Mouse (Mus musculus) limb, embryonic 10.5 days (tissue): ENCODE results near the gene Adamtsl5. TPM values are rescaled to one million over a fixed set of nuclear protein-coding genes. Genes with fewer than 3 reads are reported as not detected.

ENCODE experiments used
- DNase-seq: peaks from one replicate; pipeline ENCODE4 v3.0.0-alpha.2; 2017; ENCODE audit warnings: low spot score
- H3K27ac ChIP-seq: fragments of 300-500 bp; sonication (generic); 2 replicates; pipeline ENCODE4 v1.5.1; 2016; ENCODE audit warnings: mild to moderate bottlenecking
- H3K27me3 ChIP-seq: fragments of 300-500 bp; sonication (generic); 2 replicates; pipeline ENCODE4 v1.6.1; 2016; ENCODE audit warnings: low read depth, mild to moderate bottlenecking; ENCODE audit not compliant: poor library complexity, severe bottlenecking
- H3K36me3 ChIP-seq: fragments of 300-500 bp; sonication (generic); 2 replicates; pipeline ENCODE4 v1.6.1; 2016; ENCODE audit warnings: mild to moderate bottlenecking, moderate library complexity
- H3K4me1 ChIP-seq: fragments of 300-500 bp; sonication (generic); 2 replicates; pipeline ENCODE4 v1.6.1; 2016
- H3K4me3 ChIP-seq: fragments of 300-500 bp; sonication (generic); 2 replicates; pipeline ENCODE4 v1.5.1; 2016; ENCODE audit warnings: mild to moderate bottlenecking, moderate library complexity
- H3K9me3 ChIP-seq: fragments of 300-500 bp; sonication (generic); replicated peaks from 2 replicates; pipeline ENCODE4 v1.6.1; 2016; ENCODE audit warnings: mild to moderate bottlenecking
- WGBS: fragments of 180-500 bp; shearing (Covaris S2); methylation state at CpG from one replicate; pipeline ENCODE4 v1.1.7; 2016; 5-methylcytosine and 5-hydroxymethylcytosine counted together
- polyA plus RNA-seq: library from polyadenylated mRNA; unstranded; fragments of >200 nt; fragmentation: Nextera tagmentation; extraction: Ambion mirVana; gene quantifications from 2 replicates; pipeline ENCODE4 v1.2.1, GENCODE M21; 2016

The Adamtsl5 gene
- polyA plus RNA-seq, 1 experiment from 2014 or later: 0.39 TPM

DNA sequence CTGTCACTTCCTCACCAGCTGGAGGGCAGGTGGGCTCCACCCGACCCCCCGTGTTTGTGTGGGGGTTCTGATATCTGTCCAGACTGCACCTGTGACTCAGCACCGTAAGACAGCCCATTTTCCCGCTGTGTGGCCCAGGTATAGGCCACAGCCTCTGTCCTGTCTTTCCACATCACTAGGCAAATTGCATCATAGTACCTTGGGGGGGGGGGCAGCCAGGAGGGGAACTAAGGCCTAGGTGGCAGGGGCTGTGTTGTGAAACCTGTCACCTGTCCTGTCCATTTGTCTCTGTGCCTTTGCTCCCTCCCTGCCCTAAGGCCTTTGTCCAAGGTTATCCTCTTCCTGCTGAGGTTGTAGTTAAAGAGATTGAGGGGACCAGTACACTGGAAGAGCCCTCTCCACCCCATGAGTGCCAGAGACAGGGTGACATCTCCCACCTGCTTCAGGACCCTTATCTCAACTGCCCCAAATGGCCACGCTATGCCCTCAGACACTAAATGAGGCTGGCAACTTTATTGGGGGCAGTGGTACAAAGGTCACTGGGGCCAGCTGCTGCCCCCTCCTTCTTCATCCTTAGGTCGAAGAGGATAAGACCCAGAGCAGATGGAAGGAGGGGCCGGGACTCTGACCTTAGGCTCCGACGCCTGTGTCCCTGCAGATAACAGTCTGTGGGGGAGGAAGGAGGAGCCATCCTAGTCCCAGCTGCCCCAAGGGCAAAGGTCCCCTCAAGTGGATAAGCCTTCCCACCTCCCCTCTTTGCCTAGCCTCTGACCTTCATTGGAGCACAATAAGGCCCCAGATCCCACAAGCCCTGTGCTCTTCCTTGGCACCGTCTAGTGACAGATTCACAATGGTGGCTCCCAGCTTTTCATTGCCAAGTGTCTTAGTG is 16.3 kb downstream of the Adamtsl5 start:
- 52% methylated on average over 10 of the region's 10 CpGs for WGBS
- DNase-seq: no peak
- Histone ChIP-seq H3K27ac (no peak overlapping the region), H3K4me3 (0 out of 2 replicates have a peak overlapping the region, but pooled peaks have one; percentile 7), H3K9me3 (no peaks in the 10 kb centered on the region), H3K4me1 (peaks cover 30% of the 10 kb centered on the region), H3K36me3 (peaks cover 4% of the 10 kb centered on the region; the same call in 1 of the 2 replicates), H3K27me3 (peaks cover 82% of the 10 kb centered on the region)

DNA sequence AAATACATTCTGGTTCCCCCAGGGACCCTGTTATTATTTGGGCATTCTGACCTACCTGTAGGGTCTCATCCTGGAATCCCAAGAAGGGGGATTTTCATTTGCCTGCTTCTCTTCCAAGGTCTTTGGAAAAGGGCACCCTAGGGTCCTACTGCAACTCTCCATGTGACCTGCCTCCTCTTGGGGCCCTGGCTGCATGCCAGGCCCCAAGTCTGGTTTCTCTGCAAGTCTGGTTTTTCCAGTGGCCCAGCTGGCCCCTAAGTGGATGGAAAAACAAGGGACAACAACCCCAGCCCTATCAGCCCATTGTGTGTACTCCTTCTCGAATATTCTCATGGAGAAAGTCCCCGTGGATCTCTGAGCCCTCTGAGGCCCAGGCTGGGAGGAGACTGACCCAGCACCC is 17.3 kb downstream of the Adamtsl5 start:
- peaks cover 4% of the 10 kb centered on the region; the same call in 1 of the 2 replicates for H3K36me3 ChIP-seq
- H3K27me3 ChIP-seq: peaks cover 80% of the 10 kb centered on the region
- WGBS: 80% methylated on average over 2 of the region's 2 CpGs
- H3K27ac ChIP-seq: no peak overlapping the region
- peak overlapping the region; percentile 61 for H3K4me3 ChIP-seq
- H3K4me1 ChIP-seq: peaks cover 24% of the 10 kb centered on the region
- no peaks in the 10 kb centered on the region for H3K9me3 ChIP-seq
- DNase-seq: no peak

DNA sequence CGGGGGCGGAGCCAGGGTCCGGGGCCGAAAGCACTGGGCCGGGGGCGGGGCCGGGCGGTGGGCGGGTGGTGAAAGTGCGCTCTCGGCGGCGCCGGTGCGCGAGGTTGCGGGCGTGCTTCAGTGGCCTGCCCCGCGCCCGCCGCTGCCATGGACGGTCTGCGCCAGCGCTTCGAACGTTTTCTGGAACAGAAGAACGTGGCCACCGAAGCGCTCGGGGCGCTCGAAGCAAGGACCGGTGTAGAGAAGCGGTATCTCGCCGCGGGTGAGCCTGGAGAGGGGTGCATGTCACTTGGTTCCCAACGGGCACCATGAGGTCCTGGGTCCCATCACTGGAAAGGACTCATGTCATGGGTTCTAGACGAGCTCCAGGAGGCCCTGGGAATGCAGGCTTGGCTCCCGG is 18.1 kb downstream of the Adamtsl5 start:
- H3K27me3 ChIP-seq: peaks cover 80% of the 10 kb centered on the region
- H3K9me3 ChIP-seq: no peaks in the 10 kb centered on the region
- peak overlapping the region; percentile 70 for H3K27ac ChIP-seq
- H3K4me1 ChIP-seq: peaks cover 25% of the 10 kb centered on the region
- no peak for DNase-seq
- peak overlapping the region; percentile 61 for H3K4me3 ChIP-seq
- H3K36me3 ChIP-seq: no peaks in the 10 kb centered on the region
- 2% methylated on average over 41 of the region's 41 CpGs for WGBS

DNA sequence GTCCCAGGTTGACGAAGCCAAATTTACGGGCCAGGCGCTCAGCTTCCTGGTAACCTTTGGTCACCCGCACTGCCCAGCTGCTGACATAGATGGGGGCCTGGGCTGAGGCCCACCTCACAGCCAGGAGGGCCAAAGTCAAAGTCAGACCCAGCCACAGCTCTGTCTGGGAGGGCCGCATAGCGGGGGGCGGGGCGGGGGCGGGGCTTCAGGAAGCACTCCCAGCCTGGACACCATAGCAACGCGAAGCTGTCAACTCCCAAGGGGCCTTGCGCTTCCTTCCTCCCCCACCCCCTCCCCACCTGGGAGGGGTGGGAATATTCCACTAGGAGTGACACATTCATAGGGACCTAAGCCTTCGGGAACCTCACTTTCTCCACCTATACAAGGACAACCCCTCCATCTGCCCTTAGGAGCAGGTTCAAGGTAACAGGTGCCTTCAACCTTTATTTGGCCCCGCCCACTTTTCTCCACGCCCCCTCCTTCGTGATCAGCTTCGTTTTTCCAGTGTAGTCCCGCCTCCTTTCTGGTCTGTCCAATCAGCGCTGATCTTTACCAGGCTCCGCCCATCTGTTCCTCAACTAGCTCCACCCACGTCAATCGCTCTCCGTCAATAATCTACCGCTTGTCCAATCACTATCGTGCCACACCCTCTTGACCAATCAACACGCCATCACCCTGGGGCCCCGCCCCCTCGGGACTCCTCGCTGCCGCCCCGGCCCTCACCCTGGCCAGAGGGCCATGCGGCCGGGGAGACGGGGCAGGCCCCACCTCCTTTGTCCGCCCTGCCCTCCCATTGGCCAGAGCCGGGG is 18.7 kb downstream of the Adamtsl5 start, which contains the start of the genes Pcsk4 and Reep6:
TSS of gene Pcsk4 (minus strand) at position 226 of the 809 bp plus-strand sequence.
TSS of gene Reep6 (plus strand) at position 681 of the 809 bp plus-strand sequence.
- Histone ChIP-seq H3K27ac (peak within 1 kb of the TSS; percentile 70), H3K4me3 (peak within 1 kb of the TSS; percentile 61), H3K9me3 (no peaks in the 10 kb centered on the region), H3K27me3 (peaks cover 80% of the 10 kb centered on the region), H3K36me3 (no peaks in the 10 kb centered on the region), H3K4me1 (peaks cover 31% of the 10 kb centered on the region)
- WGBS: 4% methylated on average over 36 of the region's 36 CpGs
- peak; percentile 95 for DNase-seq

DNA sequence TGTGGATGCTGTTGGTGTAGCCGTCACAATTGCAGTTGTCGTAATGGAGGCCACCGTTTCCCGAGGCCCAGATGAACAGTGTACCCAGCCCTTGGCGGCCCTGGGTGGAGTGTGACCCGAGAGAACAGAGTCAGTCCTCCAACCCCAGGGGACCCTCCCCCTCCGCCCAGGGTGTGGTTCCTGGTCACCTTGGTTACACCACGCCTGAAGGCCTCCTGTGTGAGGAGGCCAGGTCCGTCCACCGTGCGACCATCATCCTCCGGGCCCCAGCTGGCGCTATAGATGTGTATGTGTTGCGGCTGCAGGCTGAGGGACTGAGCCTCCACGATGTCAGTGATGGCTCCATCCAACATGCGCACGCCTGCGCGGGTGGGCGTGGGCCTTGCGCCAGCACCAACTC is 23.2 kb downstream of the Adamtsl5 start:
- 81% methylated on average over 21 of the region's 21 CpGs for WGBS
- Histone ChIP-seq H3K36me3 (no peaks in the 10 kb centered on the region), H3K27me3 (peaks cover 62% of the 10 kb centered on the region), H3K27ac (peak overlapping the region; percentile 7; the same call in 1 of the 2 replicates), H3K4me3 (peak overlapping the region; percentile 12; the same call in 1 of the 2 replicates), H3K9me3 (no peaks in the 10 kb centered on the region), H3K4me1 (peaks cover 56% of the 10 kb centered on the region)
- no peak for DNase-seq

DNA sequence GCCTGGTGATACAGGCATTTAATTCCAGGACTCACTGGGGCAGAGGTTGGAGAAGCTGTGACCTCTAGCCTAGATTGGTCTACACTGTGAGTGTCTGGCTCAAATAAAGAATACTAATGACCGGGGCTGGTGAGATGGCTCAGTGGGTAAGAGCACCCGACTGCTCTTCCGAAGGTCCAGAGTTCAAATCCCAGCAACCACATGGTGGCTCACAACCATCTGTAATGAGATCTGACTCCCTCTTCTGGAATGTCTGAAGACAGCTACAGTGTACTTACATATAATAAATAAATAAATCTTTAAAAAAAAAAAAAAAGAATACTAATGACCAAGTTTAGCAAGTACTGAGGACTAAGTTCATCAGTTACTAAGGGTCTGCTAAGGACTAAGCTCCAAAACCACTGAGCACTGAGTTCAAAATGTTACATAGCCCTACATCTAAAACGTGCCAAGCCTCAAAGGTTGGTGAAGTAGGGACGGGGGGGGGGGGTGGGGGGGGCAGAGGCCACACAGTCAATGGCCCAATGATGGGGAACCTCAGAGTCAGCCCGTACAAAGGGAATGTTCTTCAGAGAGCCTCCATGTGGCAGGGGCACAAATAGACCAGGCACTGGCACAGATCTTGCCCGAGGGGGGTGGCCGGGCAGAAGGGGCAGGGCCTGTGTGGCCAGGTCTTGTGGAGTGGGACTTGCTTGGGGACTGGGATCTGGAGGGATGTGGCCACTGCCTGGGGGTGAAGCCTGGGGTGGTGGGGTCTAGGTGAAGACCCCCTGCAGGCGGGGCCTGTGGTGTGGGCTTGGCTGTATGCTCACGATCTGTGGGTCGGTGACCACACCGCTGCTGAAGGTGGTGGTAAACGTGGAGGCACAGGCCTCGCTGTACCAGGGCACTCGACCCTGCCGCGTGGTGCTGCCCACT is 23.8 kb downstream of the Adamtsl5 start:
- H3K4me3 ChIP-seq: peak overlapping the region; percentile 69
- WGBS: 80% methylated on average over 17 of the region's 17 CpGs
- H3K27ac ChIP-seq: peak overlapping the region; percentile 7; the same call in 1 of the 2 replicates
- H3K27me3 ChIP-seq: peaks cover 58% of the 10 kb centered on the region
- H3K9me3 ChIP-seq: no peaks in the 10 kb centered on the region
- peaks cover under 1% of the 10 kb centered on the region; the same call in 1 of the 2 replicates for H3K36me3 ChIP-seq
- H3K4me1 ChIP-seq: peaks cover 56% of the 10 kb centered on the region
- no peak for DNase-seq

DNA sequence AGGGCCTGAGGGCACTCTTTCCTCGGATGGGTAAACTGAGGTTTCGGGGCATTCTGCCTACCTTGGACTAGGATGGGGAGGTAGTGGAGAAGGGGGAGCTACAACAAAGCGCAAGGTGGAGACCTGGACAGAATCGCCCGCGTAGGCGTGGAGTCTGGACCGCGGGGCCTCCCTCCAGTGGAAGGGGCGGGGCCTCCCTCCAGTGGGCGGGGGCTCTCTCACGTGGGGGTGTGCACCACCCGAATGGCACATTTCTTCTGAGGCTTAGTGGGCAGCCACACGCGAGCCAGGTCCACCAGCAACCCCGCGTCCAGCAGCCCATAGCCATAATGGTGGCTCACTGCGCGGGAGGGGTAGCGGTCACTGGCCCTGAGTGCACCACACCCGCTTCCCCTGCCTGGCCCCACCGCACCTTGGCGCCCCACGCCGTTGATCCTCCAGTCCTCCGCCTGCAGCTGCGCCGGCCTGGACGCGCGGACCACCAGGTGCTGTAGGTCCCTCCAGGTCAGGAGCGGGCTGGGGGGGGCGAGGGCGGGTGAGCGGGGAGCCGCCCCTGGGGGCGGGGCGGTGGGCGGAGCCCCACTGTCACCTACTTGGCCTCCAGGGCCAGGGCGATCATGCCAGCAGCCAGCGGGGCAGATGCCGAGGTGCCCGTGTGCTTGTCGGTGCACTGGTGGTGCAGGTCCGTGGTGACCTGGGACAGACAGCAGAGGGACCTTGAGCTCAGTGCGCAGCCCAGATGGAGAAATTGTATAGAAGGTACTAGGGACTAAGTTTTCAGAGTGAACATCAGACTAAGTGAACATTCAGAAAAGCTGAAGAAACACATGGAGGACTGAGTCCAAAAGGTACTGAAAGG is 24.7 kb downstream of the Adamtsl5 start:
- H3K36me3 ChIP-seq: peaks cover 9% of the 10 kb centered on the region

DNA sequence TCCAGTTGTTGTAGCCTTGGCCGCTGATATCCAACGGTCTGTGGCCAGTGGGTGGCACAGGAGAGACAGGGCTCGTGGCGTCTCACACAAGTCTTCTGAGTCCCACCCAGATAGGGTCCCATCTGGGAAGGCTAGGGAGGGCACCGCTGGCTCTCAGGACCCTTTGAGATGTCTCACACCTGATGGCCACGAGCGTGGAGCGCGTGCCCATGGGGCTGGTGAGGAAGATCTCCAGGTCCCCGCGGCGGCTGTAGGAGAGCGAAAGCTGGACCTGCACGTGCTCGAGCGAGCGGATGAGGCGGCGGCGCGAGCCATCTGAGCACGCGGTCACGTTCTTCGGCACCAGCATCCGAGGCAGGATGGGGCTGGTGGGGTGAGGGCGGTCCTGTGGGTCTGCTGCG is 25.4 kb downstream of the Adamtsl5 start:
- H3K27me3 ChIP-seq: peaks cover 55% of the 10 kb centered on the region
- peak; percentile 66 for DNase-seq
- peaks cover 53% of the 10 kb centered on the region for H3K4me1 ChIP-seq
- H3K4me3 ChIP-seq: peak overlapping the region; percentile 69
- H3K36me3 ChIP-seq: peaks cover 16% of the 10 kb centered on the region
- H3K27ac ChIP-seq: peak overlapping the region; percentile 84
- no peaks in the 10 kb centered on the region for H3K9me3 ChIP-seq
- WGBS: 8% methylated on average over 28 of the region's 28 CpGs

More for the DNA sequence above, 24.7 kb downstream of the Adamtsl5 start:
- Histone ChIP-seq H3K4me3 (peak overlapping the region; percentile 69), H3K4me1 (peaks cover 55% of the 10 kb centered on the region), H3K9me3 (no peaks in the 10 kb centered on the region), H3K27me3 (peaks cover 55% of the 10 kb centered on the region), H3K27ac (peak overlapping the region; percentile 84)
- DNase-seq: peak; percentile 80
- WGBS: 1% methylated on average over 46 of the region's 46 CpGs

DNA sequence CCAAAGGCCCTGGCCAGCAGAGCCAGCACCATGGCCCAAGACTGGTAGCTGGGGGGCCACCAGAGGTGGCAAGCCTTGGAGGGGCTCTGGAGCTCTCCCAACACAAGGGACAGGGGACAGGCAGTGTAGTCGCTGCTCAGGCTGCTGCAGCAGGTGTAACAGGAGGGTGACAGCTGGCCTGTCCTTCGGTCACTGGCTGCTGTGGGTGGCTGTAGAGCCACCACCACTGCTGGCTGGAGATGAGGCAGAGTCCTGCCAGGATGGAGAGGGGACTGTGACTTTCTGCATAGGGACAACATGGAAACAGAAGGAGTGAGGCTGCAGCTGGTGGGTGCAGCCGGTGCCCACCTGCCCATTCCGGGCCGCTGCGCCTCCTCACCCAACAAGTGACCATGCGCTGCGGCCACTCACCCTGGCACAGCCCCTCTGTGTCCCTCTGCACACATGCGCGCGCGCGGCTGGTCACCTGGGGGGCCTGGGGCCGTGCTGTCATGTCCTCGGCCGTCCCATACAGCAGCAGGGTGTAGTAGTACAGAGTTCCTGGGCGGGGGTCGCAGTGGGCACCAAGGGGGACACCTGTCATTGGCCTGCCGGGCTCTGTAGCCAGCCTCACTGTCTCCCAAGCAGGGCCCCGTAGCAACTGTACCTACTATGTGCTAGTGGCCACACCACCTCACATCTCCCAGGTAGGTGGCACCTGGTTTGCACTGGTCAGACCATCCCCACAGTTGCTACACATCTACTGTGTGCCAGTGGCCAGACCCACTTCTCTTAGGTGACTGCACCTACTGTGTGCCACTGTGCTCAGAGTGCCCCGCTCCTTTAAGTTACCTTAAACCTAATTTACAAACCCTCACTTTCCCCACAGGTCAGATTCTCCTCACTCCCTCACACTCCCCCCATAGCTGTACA is 26.3 kb downstream of the Adamtsl5 start:
- Histone ChIP-seq H3K4me3 (peak overlapping the region; percentile 69), H3K27me3 (peaks cover 58% of the 10 kb centered on the region), H3K27ac (peak overlapping the region; percentile 84), H3K36me3 (peaks cover 22% of the 10 kb centered on the region), H3K4me1 (peaks cover 55% of the 10 kb centered on the region), H3K9me3 (no peaks in the 10 kb centered on the region)
- 90% methylated on average over 21 of the region's 21 CpGs for WGBS
- no peak for DNase-seq

DNA sequence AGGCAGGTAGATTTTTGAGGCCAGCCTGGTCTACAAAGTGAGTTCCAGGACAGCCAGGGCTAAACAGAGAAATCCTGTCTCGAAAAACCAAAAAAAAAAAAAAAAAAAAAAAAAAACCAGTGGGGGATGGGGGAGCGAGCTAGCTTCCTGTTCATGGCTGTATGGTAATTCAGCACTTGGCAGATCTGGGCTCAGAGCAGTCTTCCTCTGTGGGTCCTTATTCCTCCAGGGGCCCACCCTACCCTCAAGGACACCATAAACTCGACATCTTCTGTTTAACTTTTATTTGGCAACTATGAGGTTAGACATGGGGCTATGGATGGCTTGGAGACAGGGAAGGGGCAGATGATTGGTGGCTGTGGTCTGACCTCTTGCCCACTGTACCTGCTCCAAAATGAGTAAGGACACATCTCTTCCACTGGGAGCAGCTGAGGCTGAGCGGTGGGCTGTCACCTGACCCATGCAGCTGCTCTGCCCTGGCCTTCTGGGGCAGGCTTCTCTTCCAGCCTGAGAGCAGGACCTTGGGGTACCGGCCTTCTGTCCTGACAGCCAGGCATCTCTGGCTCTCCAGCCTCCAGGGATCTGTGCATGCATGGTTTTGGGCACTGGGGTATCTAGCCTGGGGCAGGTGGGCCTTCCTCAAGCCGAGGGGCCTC is 27.1 kb downstream of the Adamtsl5 start:
- Histone ChIP-seq H3K36me3 (peaks cover 22% of the 10 kb centered on the region), H3K4me3 (peak overlapping the region; percentile 69), H3K27me3 (peaks cover 60% of the 10 kb centered on the region), H3K9me3 (no peaks in the 10 kb centered on the region), H3K27ac (peak overlapping the region; percentile 19; the same call in 1 of the 2 replicates), H3K4me1 (peaks cover 62% of the 10 kb centered on the region)
- WGBS: 73% methylated on average over 6 of the region's 6 CpGs
- no peak for DNase-seq
